Mouse (Mus musculus) neural tube, embryonic 14.5 days (tissue): ENCODE measurements at regions not wholly inside any gene's neighbourhood (a gene's known extent, or its start where the extent isn't known, plus 50 kb on each side); places are given as distances from the start of the nearest gene placed in this dataset.

Experiments used
- ATAC-seq: fragments of 200-750 bp; cut with Nextera tagmentation; 2 replicates; pipeline ENCODE4 v1.8.0; 2017; ENCODE audit warnings: low read depth, mild to moderate bottlenecking, moderate TSS enrichment, moderate library complexity
- H3K27ac ChIP-seq: fragments of 300-500 bp; sonication (generic); 2 replicates; pipeline ENCODE4 v1.5.1; 2014; ENCODE audit warnings: low read depth, mild to moderate bottlenecking, control low read depth, low read length, moderate library complexity, mixed read lengths
- H3K27me3 ChIP-seq: fragments of 300-500 bp; sonication (generic); 2 replicates; pipeline ENCODE4 v1.6.1; 2014; ENCODE audit warnings: low read length; ENCODE audit not compliant: control insufficient read depth, insufficient read depth
- H3K36me3 ChIP-seq: fragments of 300-500 bp; sonication (generic); 2 replicates; pipeline ENCODE4 v1.6.1; 2014; ENCODE audit warnings: low read length, mixed read lengths; ENCODE audit not compliant: control insufficient read depth, insufficient read depth
- H3K4me1 ChIP-seq: fragments of 300-500 bp; sonication (generic); 2 replicates; pipeline ENCODE4 v1.6.1; 2014; ENCODE audit warnings: low read length; ENCODE audit not compliant: control insufficient read depth, insufficient read depth
- H3K4me2 ChIP-seq: fragments of 300-500 bp; sonication (generic); 2 replicates; pipeline ENCODE4 v1.6.1; 2014; ENCODE audit warnings: mild to moderate bottlenecking, low read depth, low read length, control low read depth
- H3K4me3 ChIP-seq: fragments of 300-500 bp; sonication (generic); 2 replicates; pipeline ENCODE4 v1.5.1; 2014; ENCODE audit warnings: low read depth, low read length, control low read depth, mixed read lengths
- H3K9ac ChIP-seq: fragments of 300-500 bp; sonication (generic); replicated peaks from 2 replicates; pipeline ENCODE4 v1.6.1; 2014; ENCODE audit warnings: low read depth, mild to moderate bottlenecking, control low read depth, low read length, mixed read lengths
- H3K9me3 ChIP-seq: fragments of 300-500 bp; sonication (generic); 2 replicates; pipeline ENCODE4 v1.6.1; 2016; ENCODE audit warnings: low read length; ENCODE audit not compliant: control insufficient read depth
- WGBS: fragments of 180-500 bp; shearing (Covaris S2); extraction: QIAGEN DNeasy Blood & Tissue Kit; methylation state at CpG from one replicate; pipeline ENCODE4 v1.1.7; 2014; 5-methylcytosine and 5-hydroxymethylcytosine counted together

GRCm38 (mm10) chr2:74424726-74425125 is 154.5 kb downstream of the Lnpk start:
- no peak overlapping the region for H3K4me2 ChIP-seq
- H3K9me3 ChIP-seq = no peaks in the 10 kb centered on the region
- WGBS = 84% methylated on average over 3 of the region's 3 CpGs
- H3K4me1 ChIP-seq = 0 out of 2 replicates have a peak, but pooled peaks cover 4% of the 10 kb centered on the region
- H3K27me3 ChIP-seq = no peaks in the 10 kb centered on the region
- H3K36me3 ChIP-seq = no peaks in the 10 kb centered on the region
- no peak for ATAC-seq
- no peak overlapping the region for H3K4me3 ChIP-seq
- no peak overlapping the region for H3K9ac ChIP-seq
- no peak overlapping the region for H3K27ac ChIP-seq

- Histone ChIP-seq H3K4me1 (no peaks in the 10 kb centered on the region), H3K4me2 (no peak overlapping the region), H3K4me3 (no peak overlapping the region), H3K36me3 (no peaks in the 10 kb centered on the region), H3K9ac (no peak overlapping the region), H3K27ac (no peak overlapping the region), H3K27me3 (no peaks in the 10 kb centered on the region), H3K9me3 (no peaks in the 10 kb centered on the region)
- 16% methylated on average over 4 of the region's 4 CpGs for WGBS
- peak; percentile 79; the same call in 1 of the 2 replicates for ATAC-seq
Measured at GRCm38 (mm10) chr2:74416097-74416496, 163.1 kb downstream of the Lnpk start.

GRCm38 (mm10) chr2:74414721-74415120 is 164.5 kb downstream of the Lnpk start:
- H3K27me3 ChIP-seq = no peaks in the 10 kb centered on the region
- no peak overlapping the region for H3K9ac ChIP-seq
- H3K4me2 ChIP-seq = no peak overlapping the region
- no peak overlapping the region for H3K27ac ChIP-seq
- no peaks in the 10 kb centered on the region for H3K36me3 ChIP-seq
- no peaks in the 10 kb centered on the region for H3K4me1 ChIP-seq
- H3K4me3 ChIP-seq = no peak overlapping the region
- no peaks in the 10 kb centered on the region for H3K9me3 ChIP-seq
- no peak for ATAC-seq
- 97% methylated on average over 13 of the region's 13 CpGs for WGBS

- H3K4me1 ChIP-seq = no peaks in the 10 kb centered on the region
- H3K4me2 ChIP-seq = no peak overlapping the region
- 85% methylated on average over 4 of the region's 4 CpGs for WGBS
- no peaks in the 10 kb centered on the region for H3K9me3 ChIP-seq
- H3K36me3 ChIP-seq = no peaks in the 10 kb centered on the region
- no peak overlapping the region for H3K27ac ChIP-seq
- H3K9ac ChIP-seq = no peak overlapping the region
- H3K4me3 ChIP-seq = no peak overlapping the region
- H3K27me3 ChIP-seq = no peaks in the 10 kb centered on the region
- no peak for ATAC-seq
Measured at GRCm38 (mm10) chr2:74409856-74410404, 169.3 kb downstream of the Lnpk start.

GRCm38 (mm10) chr2:74404493-74404892 is 174.7 kb downstream of the Lnpk start:
- no peak overlapping the region for H3K4me3 ChIP-seq
- no peak overlapping the region for H3K27ac ChIP-seq
- 19% methylated on average over 3 of the region's 3 CpGs for WGBS
- no peaks in the 10 kb centered on the region for H3K4me1 ChIP-seq
- no peak overlapping the region for H3K9ac ChIP-seq
- H3K9me3 ChIP-seq = no peaks in the 10 kb centered on the region
- no peaks in the 10 kb centered on the region for H3K36me3 ChIP-seq
- ATAC-seq = no peak
- no peaks in the 10 kb centered on the region for H3K27me3 ChIP-seq
- H3K4me2 ChIP-seq = no peak overlapping the region

GRCm38 (mm10) chr2:74391064-74391463 is 188.2 kb downstream of the Lnpk start:
- H3K9ac ChIP-seq = no peak overlapping the region
- ATAC-seq = no peak
- no peak overlapping the region for H3K4me3 ChIP-seq
- no peaks in the 10 kb centered on the region for H3K27me3 ChIP-seq
- no peak overlapping the region for H3K4me2 ChIP-seq
- no peak overlapping the region for H3K27ac ChIP-seq
- no peaks in the 10 kb centered on the region for H3K36me3 ChIP-seq
- no peaks in the 10 kb centered on the region for H3K9me3 ChIP-seq
- WGBS = 92% methylated on average over 4 of the region's 4 CpGs
- H3K4me1 ChIP-seq = 0 out of 2 replicates have a peak, but pooled peaks cover 3% of the 10 kb centered on the region

GRCm38 (mm10) chr2:74388078-74388477 is 191.2 kb downstream of the Lnpk start:
- 83% methylated on average over 5 of the region's 5 CpGs for WGBS
- H3K36me3 ChIP-seq = no peaks in the 10 kb centered on the region
- no peak overlapping the region for H3K4me3 ChIP-seq
- H3K9ac ChIP-seq = no peak overlapping the region
- H3K9me3 ChIP-seq = no peaks in the 10 kb centered on the region
- H3K4me1 ChIP-seq = 0 out of 2 replicates have a peak, but pooled peaks cover 4% of the 10 kb centered on the region
- H3K27ac ChIP-seq = no peak overlapping the region
- ATAC-seq = no peak
- no peaks in the 10 kb centered on the region for H3K27me3 ChIP-seq
- no peak overlapping the region for H3K4me2 ChIP-seq

GRCm38 (mm10) chr2:74384918-74385317 is 194.3 kb downstream of the Lnpk start:
- no peaks in the 10 kb centered on the region for H3K9me3 ChIP-seq
- 96% methylated on average over 1 of the region's 1 CpGs for WGBS

GRCm38 (mm10) chr2:74380574-74381287 is 198.5 kb downstream of the Lnpk start:
- ATAC-seq = no peak
- WGBS = 62% methylated on average over 7 of the region's 7 CpGs
- Histone ChIP-seq H3K36me3 (no peaks in the 10 kb centered on the region), H3K27ac (no peak overlapping the region), H3K4me3 (no peak overlapping the region), H3K4me1 (no peaks in the 10 kb centered on the region), H3K27me3 (no peaks in the 10 kb centered on the region), H3K9me3 (no peaks in the 10 kb centered on the region), H3K9ac (no peak overlapping the region), H3K4me2 (no peak overlapping the region)

More at GRCm38 (mm10) chr2:74384918-74385317, 194.3 kb downstream of the Lnpk start:
- Histone ChIP-seq H3K36me3 (no peaks in the 10 kb centered on the region), H3K27ac (no peak overlapping the region), H3K4me2 (no peak overlapping the region), H3K27me3 (no peaks in the 10 kb centered on the region), H3K4me3 (no peak overlapping the region), H3K4me1 (0 out of 2 replicates have a peak, but pooled peaks cover 4% of the 10 kb centered on the region), H3K9ac (no peak overlapping the region)
- ATAC-seq = no peak
